In genomic region chr12:114583371-114583770, GRCm38 (mm10) we compare ENCODE assay signal across 19 mouse cellular contexts.
DNase-seq lines count a peak whose midpoint lies in the region; ATAC-seq and TF ChIP-seq lines count a peak whose summit lies in the region.
"Had no signal": no experiment of that assay in that cellular context is flagged by ENCODE, and none has a peak within 500 bp of the region (broad histone marks: within the 10 kb centered on the region; RNA-seq: fewer than 3 reads in every experiment).

No protein-coding gene starts in this region.

- peak; percentile 53 for DNase-seq in thymus, postnatal 14 days
- no peak for DNase-seq in thymus, adult 2 months
- peak; percentile 30 for DNase-seq in naive thymus-derived CD4-positive, alpha-beta T cell, adult 2 months (ENCODE audit: low read depth)
- DNase-seq in cerebellum, postnatal 14 days: no peak
- no peak for DNase-seq in cerebellum, adult 8-10 months
- no peak for DNase-seq in kidney, postnatal 10 days
- DNase-seq: adrenal gland, postnatal 25 days; cerebellum, adult 18-20 months; cerebellum, postnatal 10 days; forebrain, postnatal 0 days; gastrocnemius, postnatal 14 days had no signal

- H3K27ac ChIP-seq in thymus, adult 2 months (ENCODE audit: control insufficient read depth, insufficient read depth, low read length): no peak overlapping the region
- H3K27ac ChIP-seq in heart, embryonic 11.5 days (ENCODE audit: low read depth, low read length): no peak overlapping the region
- H3K27ac ChIP-seq: embryonic facial prominence, embryonic 13.5 days; forebrain, embryonic 13.5 days; heart, embryonic 13.5 days; hindbrain, embryonic 14.5 days had no signal

- H3K36me3 ChIP-seq in thymus, adult 2 months (ENCODE audit: control insufficient read depth, insufficient read depth, low read length): no peaks in the 10 kb centered on the region
- H3K36me3 ChIP-seq in heart, embryonic 11.5 days (ENCODE audit: control insufficient read depth, insufficient read depth, low read length): no peaks in the 10 kb centered on the region
- H3K36me3 ChIP-seq: embryonic facial prominence, embryonic 13.5 days; heart, embryonic 13.5 days had no signal

- H3K9me3 ChIP-seq in heart, embryonic 11.5 days (replicated peaks; ENCODE audit: control insufficient read depth, low read length): peaks cover 9% of the 10 kb centered on the region

- WGBS in thymus, adult 2 months: 15% methylated on average over 1 of the region's 1 CpGs
- 55% methylated on average over 1 of the region's 1 CpGs for WGBS in heart, embryonic 11.5 days (ENCODE audit: insufficient replicate concordance)

- no peak overlapping the region for H3K4me3 ChIP-seq in thymus, adult 2 months (ENCODE audit: control insufficient read depth, insufficient read depth, low read length)
- H3K4me3 ChIP-seq in heart, embryonic 11.5 days (ENCODE audit: low read depth, low read length): no peak overlapping the region
- H3K4me3 ChIP-seq: embryonic facial prominence, embryonic 13.5 days; forebrain, embryonic 13.5 days; heart, embryonic 13.5 days had no signal

- no peaks in the 10 kb centered on the region for H3K27me3 ChIP-seq in thymus, adult 2 months (ENCODE audit: control insufficient read depth, insufficient read depth, low read length)
- no peaks in the 10 kb centered on the region for H3K27me3 ChIP-seq in heart, embryonic 11.5 days (ENCODE audit: control insufficient read depth, insufficient read depth, low read length)
- H3K27me3 ChIP-seq: embryonic facial prominence, embryonic 13.5 days; forebrain, embryonic 13.5 days; heart, embryonic 13.5 days had no signal

- no peak overlapping the region for H3K9ac ChIP-seq in heart, embryonic 11.5 days (ENCODE audit: low read depth, low read length)
- H3K9ac ChIP-seq: embryonic facial prominence, embryonic 13.5 days; forebrain, embryonic 13.5 days; forebrain, postnatal 0 days; heart, embryonic 13.5 days; hindbrain, embryonic 14.5 days had no signal

- no peak overlapping the region for H3K4me2 ChIP-seq in heart, embryonic 11.5 days
- H3K4me2 ChIP-seq: embryonic facial prominence, embryonic 13.5 days; forebrain, embryonic 13.5 days; heart, embryonic 13.5 days; hindbrain, embryonic 14.5 days had no signal

- ATAC-seq in common myeloid progenitor, adult 5-6 weeks (replicated peaks; ENCODE audit: low read depth, poor library complexity, severe bottlenecking): peak; percentile 52
- no peak for ATAC-seq in heart, embryonic 11.5 days (replicated peaks; ENCODE audit: insufficient number of reproducible peaks, low FRiP score, low TSS enrichment)
- ATAC-seq: activated CD4-positive, CD25-positive, alpha-beta regulatory T cell, adult 4 months; forebrain, embryonic 13.5 days; forebrain, postnatal 0 days; intestine, embryonic 16.5 days had no signal

- no peak for TF ChIP-seq CTCF in thymus, adult 2 months (IDR thresholded peaks at IDR 0.05; ENCODE audit: borderline replicate concordance, control insufficient read depth, extremely low read depth, insufficient read depth, low read length, poor library complexity)

- H3K4me1 ChIP-seq in thymus, adult 2 months (replicated peaks; ENCODE audit: control insufficient read depth, insufficient read depth, low read length): peaks cover 4% of the 10 kb centered on the region
- H3K4me1 ChIP-seq in heart, embryonic 11.5 days (ENCODE audit: control insufficient read depth, insufficient read depth, low read length): no peaks in the 10 kb centered on the region
- H3K4me1 ChIP-seq: embryonic facial prominence, embryonic 13.5 days; forebrain, embryonic 13.5 days; heart, embryonic 13.5 days had no signal

- TF ChIP-seq POLR2A in thymus, adult 2 months (IDR thresholded peaks at IDR 0.05; ENCODE audit: control insufficient read depth, extremely low read depth, insufficient read depth, low read length, poor library complexity): no peak

Comparison
In these comparisons a context has a peak if more than half of its experiments do, and no peak if none do; other contexts are left out.
1. DNase-seq: peak in thymus, postnatal 14 days (single experiment) and naive thymus-derived CD4-positive, alpha-beta T cell, adult 2 months (single experiment); none in thymus, adult 2 months (single experiment), cerebellum, postnatal 14 days (0 of 2), cerebellum, adult 8-10 months (single experiment) and kidney, postnatal 10 days (single experiment).